Mouse (Mus musculus) myocyte (in vitro differentiated cells): ENCODE data around the gene Rabl2. TPM values are rescaled to one million over a fixed set of nuclear protein-coding genes. Genes with fewer than 3 reads are reported as not detected.

ENCODE experiments used
- H3K27me3 ChIP-seq: one replicate; pipeline ENCODE4 v1.6.1; 2011; ENCODE audit not compliant: control insufficient read depth, insufficient read depth, insufficient read length
- H3K36me3 ChIP-seq: one replicate; pipeline ENCODE4 v1.6.1; 2011; ENCODE audit not compliant: control insufficient read depth, insufficient read depth
- H3K4me2 ChIP-seq: one replicate; pipeline ENCODE4 v1.6.1; 2011; ENCODE audit warnings: low read depth, control low read depth
- H3K4me3 ChIP-seq: one replicate; pipeline ENCODE4 v1.5.1; 2011; ENCODE audit warnings: mild to moderate bottlenecking, control low read depth, moderate library complexity
- H3K79me2 ChIP-seq: one replicate; pipeline ENCODE4 v1.6.1; 2011; ENCODE audit not compliant: control insufficient read depth, insufficient read depth
- H3ac ChIP-seq: one replicate; pipeline ENCODE4 v1.6.1; 2011; ENCODE audit not compliant: control insufficient read depth, insufficient read length
- CEBPB ChIP-seq: IDR thresholded peaks from 2 replicates; pipeline ENCODE4 v1.6.1; 2011; ENCODE audit warnings: mild to moderate bottlenecking, moderate library complexity; ENCODE audit not compliant: poor library complexity, insufficient read depth, severe bottlenecking
- E2F4 ChIP-seq: IDR thresholded peaks from one replicate; pipeline ENCODE4 v1.6.1; 2011; ENCODE audit warnings: mild to moderate bottlenecking, control low read depth, moderate library complexity; ENCODE audit not compliant: insufficient read depth
- MAX ChIP-seq: IDR thresholded peaks from one replicate; pipeline ENCODE4 v1.6.1; 2011; ENCODE audit warnings: low read depth, mild to moderate bottlenecking, control low read depth
- MYOD1 ChIP-seq, 3 experiments: IDR thresholded peaks; one replicate each; pipeline ENCODE4 v1.6.1; 2011; ENCODE audit warnings: control low read depth in 2 of 3, low read depth in 2 of 3, mild to moderate bottlenecking in 2 of 3, moderate library complexity in 1 of 3; ENCODE audit not compliant: insufficient read length in 2 of 3, control insufficient read depth in 1 of 3
- MYOG ChIP-seq, 3 experiments: IDR thresholded peaks; one replicate each; pipeline ENCODE4 v1.6.1; 2011; ENCODE audit warnings: control low read depth in 2 of 3, low read depth in 2 of 3, mild to moderate bottlenecking in 2 of 3; ENCODE audit not compliant: insufficient read length in 2 of 3, control insufficient read depth in 1 of 3, insufficient read depth in 1 of 3
- POLR2A ChIP-seq: IDR thresholded peaks from one replicate; pipeline ENCODE4 v1.6.1; 2011; ENCODE audit warnings: low read depth, mild to moderate bottlenecking, control low read depth, moderate library complexity; ENCODE audit not compliant: insufficient read length
- POLR2AphosphoS2 ChIP-seq: IDR thresholded peaks from one replicate; pipeline ENCODE4 v1.6.1; 2011; ENCODE audit warnings: low read depth, control low read depth; ENCODE audit not compliant: insufficient read length
- REST ChIP-seq: IDR thresholded peaks from one replicate; pipeline ENCODE4 v1.6.1; 2011; ENCODE audit warnings: mild to moderate bottlenecking, control low read depth, moderate library complexity; ENCODE audit not compliant: insufficient read depth, insufficient read length
- SRF ChIP-seq: IDR thresholded peaks from one replicate; pipeline ENCODE4 v1.6.1; 2011; ENCODE audit warnings: low read depth; ENCODE audit not compliant: control insufficient read depth, insufficient read length
- TCF12 ChIP-seq: IDR thresholded peaks from one replicate; pipeline ENCODE4 v1.6.1; 2011; ENCODE audit warnings: mild to moderate bottlenecking, control low read depth; ENCODE audit not compliant: poor library complexity, insufficient read depth, severe bottlenecking
- TCF3 ChIP-seq: IDR thresholded peaks from one replicate; pipeline ENCODE4 v1.6.1; 2011; ENCODE audit warnings: low read depth, control low read depth; ENCODE audit not compliant: insufficient read length
- USF1 ChIP-seq: IDR thresholded peaks from one replicate; pipeline ENCODE4 v1.6.1; 2011; ENCODE audit warnings: low read depth, mild to moderate bottlenecking, control low read depth, moderate library complexity
- polyA plus RNA-seq: library from polyadenylated mRNA; unstranded; fragments of >200 nt; fragmentation: generic; extraction: Trizol; gene quantifications from one replicate; pipeline ENCODE4 v1.2.1, GENCODE M21; 2012; ENCODE audit warnings: missing spikeins

The Rabl2 gene
- polyA plus RNA-seq, 1 experiment = 13.9 TPM

GRCm38 (mm10) chr15:89551733-89552132, 40.0 kb downstream of the Rabl2 start:
- H3K4me2 ChIP-seq = no peak overlapping the region
- no peaks in the 10 kb centered on the region for H3K79me2 ChIP-seq
- TF ChIP-seq MYOD1 (IDR thresholded peaks at IDR 0.05; ENCODE audit: control insufficient read depth in 1 of 3, insufficient read length in 2 of 3, low read depth in 2 of 3) = no peak
- no peak for TF ChIP-seq POLR2AphosphoS2
- no peak for TF ChIP-seq USF1
- TF ChIP-seq E2F4 = no peak
- TF ChIP-seq REST = no peak
- TF ChIP-seq TCF3 = no peak
- no peak for TF ChIP-seq TCF12
- no peak for TF ChIP-seq MYOG (IDR thresholded peaks at IDR 0.05; ENCODE audit: control insufficient read depth in 1 of 3, insufficient read depth in 1 of 3, insufficient read length in 2 of 3, low read depth in 2 of 3)
- no peak for TF ChIP-seq POLR2A
- H3K27me3 ChIP-seq = peaks cover 26% of the 10 kb centered on the region
- no peaks in the 10 kb centered on the region for H3K36me3 ChIP-seq
- H3ac ChIP-seq = no peak overlapping the region
- H3K4me3 ChIP-seq = no peak overlapping the region

- peaks cover 30% of the 10 kb centered on the region for H3K27me3 ChIP-seq
- H3K36me3 ChIP-seq = no peaks in the 10 kb centered on the region
Observed at GRCm38 (mm10) chr15:89550506-89550905, 41.2 kb downstream of the Rabl2 start.

GRCm38 (mm10) chr15:89548837-89549236, 42.9 kb downstream of the Rabl2 start:
- Histone ChIP-seq H3K79me2 (no peaks in the 10 kb centered on the region), H3ac (no peak overlapping the region), H3K36me3 (no peaks in the 10 kb centered on the region), H3K4me3 (no peak overlapping the region), H3K4me2 (no peak overlapping the region), H3K27me3 (peaks cover 34% of the 10 kb centered on the region)
- no peak for TF ChIP-seq USF1
- no peak for TF ChIP-seq MYOD1 (IDR thresholded peaks at IDR 0.05; ENCODE audit: control insufficient read depth in 1 of 3, insufficient read length in 2 of 3, low read depth in 2 of 3)

More at GRCm38 (mm10) chr15:89550506-89550905, 41.2 kb downstream of the Rabl2 start:
- TF ChIP-seq REST (no peak), MAX (no peak), CEBPB (no peak), MYOG (IDR thresholded peaks at IDR 0.05; ENCODE audit: control insufficient read depth in 1 of 3, insufficient read depth in 1 of 3, insufficient read length in 2 of 3, low read depth in 2 of 3) (no peak), POLR2AphosphoS2 (no peak), TCF12 (no peak), E2F4 (no peak), POLR2A (no peak), SRF (no peak), MYOD1 (IDR thresholded peaks at IDR 0.05; ENCODE audit: control insufficient read depth in 1 of 3, insufficient read length in 2 of 3, low read depth in 2 of 3) (no peak), TCF3 (no peak), USF1 (no peak)
- Histone ChIP-seq H3K4me2 (no peak overlapping the region), H3K4me3 (no peak overlapping the region), H3K79me2 (no peaks in the 10 kb centered on the region), H3ac (no peak overlapping the region)

GRCm38 (mm10) chr15:89547824-89548601, 43.7 kb downstream of the Rabl2 start:
- TF ChIP-seq POLR2A = no peak
- no peak for TF ChIP-seq TCF12
- no peak for TF ChIP-seq TCF3
- TF ChIP-seq CEBPB = no peak
- TF ChIP-seq MYOD1 (IDR thresholded peaks at IDR 0.05; ENCODE audit: control insufficient read depth in 1 of 3, insufficient read length in 2 of 3, low read depth in 2 of 3) = no peak
- no peak for TF ChIP-seq REST
- no peak for TF ChIP-seq E2F4
- TF ChIP-seq POLR2AphosphoS2 = no peak
- TF ChIP-seq MAX = no peak
- no peak for TF ChIP-seq SRF
- TF ChIP-seq MYOG (IDR thresholded peaks at IDR 0.05; ENCODE audit: control insufficient read depth in 1 of 3, insufficient read depth in 1 of 3, insufficient read length in 2 of 3, low read depth in 2 of 3) = no peak
- no peak for TF ChIP-seq USF1
- Histone ChIP-seq H3ac (no peak overlapping the region), H3K79me2 (no peaks in the 10 kb centered on the region), H3K36me3 (no peaks in the 10 kb centered on the region), H3K4me3 (no peak overlapping the region), H3K27me3 (peaks cover 34% of the 10 kb centered on the region), H3K4me2 (no peak overlapping the region)

- TF ChIP-seq MYOG (IDR thresholded peaks at IDR 0.05; ENCODE audit: control insufficient read depth in 1 of 3, insufficient read depth in 1 of 3, insufficient read length in 2 of 3, low read depth in 2 of 3) (no peak), POLR2A (no peak)
- no peak overlapping the region for H3K4me2 ChIP-seq
- no peak overlapping the region for H3ac ChIP-seq
- H3K79me2 ChIP-seq = no peaks in the 10 kb centered on the region
- H3K36me3 ChIP-seq = no peaks in the 10 kb centered on the region
- no peak overlapping the region for H3K4me3 ChIP-seq
- peaks cover 34% of the 10 kb centered on the region for H3K27me3 ChIP-seq
Observed at GRCm38 (mm10) chr15:89547321-89547720, 44.4 kb downstream of the Rabl2 start.
